Mouse (Mus musculus): Measurements from ENCODE around the gene Uhrf1bp1l. TPM values are rescaled to one million over a fixed set of nuclear protein-coding genes. Genes with fewer than 3 reads are reported as not detected.

Gene Uhrf1bp1l
- polyA plus RNA-seq, 1 experiment = 12.3 TPM

DNA sequence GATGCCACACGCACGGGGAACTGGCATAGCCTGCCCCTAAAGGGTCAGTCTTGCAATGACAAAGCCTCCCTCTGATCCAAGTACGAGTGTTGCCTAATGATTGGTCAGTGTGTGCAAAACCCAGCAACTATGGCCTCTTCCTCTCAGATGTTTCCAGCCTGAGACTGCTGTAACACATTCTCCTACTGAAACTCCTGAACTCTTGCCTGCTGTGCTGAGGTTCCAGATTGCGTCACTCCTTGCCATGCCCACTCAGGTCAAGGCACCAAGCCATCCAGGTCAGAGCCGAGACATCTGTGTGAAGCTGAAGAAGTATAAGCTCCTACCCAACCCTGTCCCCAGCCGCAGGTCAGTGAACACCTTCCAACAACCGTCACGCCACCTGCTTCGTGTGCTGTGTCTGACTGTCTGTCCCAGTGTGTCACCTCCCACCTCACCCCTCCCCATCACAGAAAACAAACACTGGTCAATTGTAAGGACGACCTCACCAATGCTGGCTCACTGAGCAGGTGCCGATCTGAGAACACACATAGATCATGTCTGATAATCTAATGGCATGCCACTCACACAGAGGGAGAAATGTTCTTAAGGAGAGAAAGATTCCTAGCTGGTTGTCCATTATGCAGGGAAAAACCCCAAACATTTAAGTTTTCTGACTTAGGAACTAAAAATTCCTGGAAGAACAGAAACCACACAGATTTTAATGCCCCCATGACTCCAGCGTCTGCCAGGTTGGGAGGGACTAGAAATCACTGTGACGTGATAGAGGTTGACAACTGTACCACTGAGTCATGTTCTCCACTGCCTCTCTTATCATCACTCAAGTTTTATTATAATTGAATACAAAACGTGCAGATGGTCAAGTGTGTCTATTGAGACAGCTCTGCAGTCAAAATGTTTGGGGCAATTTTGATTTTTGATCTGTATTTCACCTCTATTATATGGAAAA is 22.3 kb upstream of the Uhrf1bp1l start:
- TF ChIP-seq GATA1 (IDR thresholded peaks at IDR 0.05; ENCODE audit: borderline replicate concordance, low read length) (no peak), FLI1 (IDR thresholded peaks at IDR 0.05; ENCODE audit: low read length) (no peak)
- Histone ChIP-seq H3K36me3 (replicated peaks; ENCODE audit: low read length) (peaks cover 84% of the 10 kb centered on the region), H3K4me3 (replicated peaks) (no peak overlapping the region)

GRCm38 (mm10) chr10:89730386-89730785 is 14.4 kb upstream of the Uhrf1bp1l start:
- Histone ChIP-seq H3K27me3 (replicated peaks) (no peaks in the 10 kb centered on the region), H3K36me3 (replicated peaks; ENCODE audit: low read length) (peaks cover 42% of the 10 kb centered on the region), H3K9me3 (no peaks in the 10 kb centered on the region), H3K4me3 (replicated peaks) (peak overlapping the region; percentile 71), H3K4me1 (peaks cover 28% of the 10 kb centered on the region)
- TF ChIP-seq GATA1 (IDR thresholded peaks at IDR 0.05; ENCODE audit: borderline replicate concordance, low read length) (no peak), FLI1 (IDR thresholded peaks at IDR 0.05; ENCODE audit: low read length) (no peak)

More for the DNA sequence above, 22.3 kb upstream of the Uhrf1bp1l start:
- H3K4me1 ChIP-seq = peaks cover 4% of the 10 kb centered on the region; the same call in 1 of the 2 replicates
- no peaks in the 10 kb centered on the region for H3K27me3 ChIP-seq (replicated peaks)
- peaks cover 7% of the 10 kb centered on the region for H3K9me3 ChIP-seq

GRCm38 (mm10) chr10:89731341-89731740 is 13.4 kb upstream of the Uhrf1bp1l start:
- Histone ChIP-seq H3K27me3 (replicated peaks) (no peaks in the 10 kb centered on the region), H3K4me3 (replicated peaks) (peak overlapping the region; percentile 93), H3K36me3 (replicated peaks; ENCODE audit: low read length) (peaks cover 32% of the 10 kb centered on the region), H3K9me3 (no peaks in the 10 kb centered on the region), H3K4me1 (peaks cover 30% of the 10 kb centered on the region)
- TF ChIP-seq FLI1 (IDR thresholded peaks at IDR 0.05; ENCODE audit: low read length) = no peak
- no peak for TF ChIP-seq GATA1 (IDR thresholded peaks at IDR 0.05; ENCODE audit: borderline replicate concordance, low read length)

- H3K27me3 ChIP-seq (replicated peaks) = no peaks in the 10 kb centered on the region
- H3K4me1 ChIP-seq = peaks cover 38% of the 10 kb centered on the region
- H3K4me3 ChIP-seq (replicated peaks) = peak within 1 kb of the TSS; percentile 93
- TF ChIP-seq GATA1 (IDR thresholded peaks at IDR 0.05; ENCODE audit: borderline replicate concordance, low read length) (no peak), FLI1 (IDR thresholded peaks at IDR 0.05; ENCODE audit: low read length) (peak; percentile 87)
- H3K9me3 ChIP-seq = no peaks in the 10 kb centered on the region
- peaks cover 24% of the 10 kb centered on the region for H3K36me3 ChIP-seq (replicated peaks; ENCODE audit: low read length)
These were observed 12.6 kb upstream of the Uhrf1bp1l start, which contains the start of gene Actr6 for GRCm38 (mm10) chr10:89732001-89732794. Actr6 (minus strand) TSS chr10:89732295.

DNA sequence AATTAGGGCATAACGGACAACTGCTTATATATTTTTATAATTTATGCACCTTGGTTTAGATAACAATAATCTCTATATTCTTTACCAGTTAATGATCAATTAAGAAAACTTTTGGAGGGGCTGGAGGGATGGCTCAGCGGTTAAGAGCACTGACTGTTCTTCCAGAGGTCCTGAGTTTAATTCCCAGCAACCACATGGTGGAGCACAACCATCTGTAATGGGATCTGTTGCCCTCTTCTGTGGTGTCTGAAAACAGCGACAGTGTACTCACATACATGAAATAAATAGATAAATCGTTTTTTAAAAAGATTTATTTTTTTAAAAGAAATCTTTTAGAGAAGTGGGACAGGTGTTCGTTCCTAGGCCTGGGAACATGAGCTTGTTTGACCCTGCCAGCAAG is 7.7 kb upstream of the Uhrf1bp1l start:
- H3K36me3 ChIP-seq (replicated peaks; ENCODE audit: low read length) = no peaks in the 10 kb centered on the region
- H3K9me3 ChIP-seq = no peaks in the 10 kb centered on the region
- no peak for TF ChIP-seq FLI1 (IDR thresholded peaks at IDR 0.05; ENCODE audit: low read length)
- TF ChIP-seq GATA1 (IDR thresholded peaks at IDR 0.05; ENCODE audit: borderline replicate concordance, low read length) = no peak

DNA sequence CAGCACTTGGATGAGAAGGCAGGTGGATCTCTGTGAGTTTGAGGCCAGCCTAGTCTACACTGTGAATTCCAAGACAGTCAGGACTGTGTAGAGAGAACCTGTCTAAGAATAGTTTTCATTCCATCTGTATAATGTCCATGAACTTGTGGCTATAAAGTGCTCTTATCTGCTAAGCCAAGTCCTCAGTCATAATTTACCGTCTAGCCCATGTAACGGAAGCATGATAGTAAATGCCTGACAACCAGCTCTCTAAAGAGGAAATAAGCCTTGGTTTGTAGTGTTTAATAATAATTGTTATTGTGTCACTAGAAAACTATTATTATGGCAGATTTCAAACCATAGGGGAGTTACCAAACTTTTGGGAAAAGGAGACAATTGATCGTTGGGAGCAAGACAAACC is 6.9 kb upstream of the Uhrf1bp1l start:
- no peak for TF ChIP-seq GATA1 (IDR thresholded peaks at IDR 0.05; ENCODE audit: borderline replicate concordance, low read length)
- H3K4me3 ChIP-seq (replicated peaks) = no peak overlapping the region
- H3K4me1 ChIP-seq = peaks cover 57% of the 10 kb centered on the region
- H3K27me3 ChIP-seq (replicated peaks) = no peaks in the 10 kb centered on the region
- peaks cover 2% of the 10 kb centered on the region for H3K36me3 ChIP-seq (replicated peaks; ENCODE audit: low read length)
- no peaks in the 10 kb centered on the region for H3K9me3 ChIP-seq

More for the DNA sequence above, 7.7 kb upstream of the Uhrf1bp1l start:
- Histone ChIP-seq H3K27me3 (replicated peaks) (no peaks in the 10 kb centered on the region), H3K4me1 (peaks cover 58% of the 10 kb centered on the region), H3K4me3 (replicated peaks) (no peak overlapping the region)

DNA sequence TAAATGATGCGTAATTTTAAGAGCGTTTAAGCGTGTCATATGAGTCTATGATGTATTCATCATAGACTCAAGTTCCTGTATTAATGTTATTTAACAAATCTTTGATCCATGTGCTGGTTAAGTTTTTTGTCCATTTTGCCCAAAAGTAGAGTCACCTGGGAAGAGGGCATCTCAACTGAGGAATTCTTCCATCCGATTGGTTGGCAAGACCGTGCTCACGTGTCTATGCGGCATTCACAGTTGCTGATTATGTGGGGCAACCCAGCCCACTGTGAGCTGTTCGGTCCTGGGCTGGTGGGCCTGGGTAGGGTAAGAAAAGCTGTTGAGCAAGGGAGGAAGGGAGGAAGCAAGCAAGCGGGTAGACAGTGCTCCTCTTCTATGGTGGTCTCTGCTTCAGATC is 6.4 kb upstream of the Uhrf1bp1l start:
- no peaks in the 10 kb centered on the region for H3K27me3 ChIP-seq (replicated peaks)
- H3K4me1 ChIP-seq = peaks cover 62% of the 10 kb centered on the region
- H3K36me3 ChIP-seq (replicated peaks; ENCODE audit: low read length) = peaks cover 4% of the 10 kb centered on the region
- TF ChIP-seq GATA1 (IDR thresholded peaks at IDR 0.05; ENCODE audit: borderline replicate concordance, low read length) = no peak
- TF ChIP-seq FLI1 (IDR thresholded peaks at IDR 0.05; ENCODE audit: low read length) = no peak
- no peaks in the 10 kb centered on the region for H3K9me3 ChIP-seq
- H3K4me3 ChIP-seq (replicated peaks) = peak overlapping the region; percentile 42

DNA sequence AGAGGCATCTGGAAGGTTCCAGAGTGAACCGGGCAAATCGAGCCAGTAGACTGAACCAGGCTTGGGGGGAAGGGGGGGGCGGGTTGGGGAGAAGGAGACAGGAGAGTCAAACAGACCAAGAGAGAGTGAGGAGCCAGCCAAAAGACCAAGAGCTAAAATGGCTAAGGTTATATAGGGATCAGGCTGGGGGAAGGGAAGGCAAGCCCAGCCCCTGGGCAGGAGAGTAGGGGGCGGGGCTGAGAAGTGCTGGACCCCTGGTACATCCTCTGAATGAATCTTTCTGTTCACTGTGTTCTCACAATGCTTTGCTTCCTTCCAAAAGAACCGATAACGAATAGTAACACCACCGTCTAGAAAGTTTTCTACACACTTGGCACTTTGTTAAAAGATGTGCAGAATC is 5.1 kb upstream of the Uhrf1bp1l start:
- Histone ChIP-seq H3K4me3 (replicated peaks) (no peak overlapping the region), H3K27me3 (replicated peaks) (no peaks in the 10 kb centered on the region), H3K9me3 (no peaks in the 10 kb centered on the region), H3K36me3 (replicated peaks; ENCODE audit: low read length) (peaks cover 4% of the 10 kb centered on the region), H3K4me1 (peaks cover 73% of the 10 kb centered on the region)
- TF ChIP-seq GATA1 (IDR thresholded peaks at IDR 0.05; ENCODE audit: borderline replicate concordance, low read length) (no peak), FLI1 (IDR thresholded peaks at IDR 0.05; ENCODE audit: low read length) (no peak)

GRCm38 (mm10) chr10:89740995-89741394 is 3.8 kb upstream of the Uhrf1bp1l start:
- Histone ChIP-seq H3K27me3 (replicated peaks) (no peaks in the 10 kb centered on the region), H3K36me3 (replicated peaks; ENCODE audit: low read length) (peaks cover 4% of the 10 kb centered on the region), H3K9me3 (no peaks in the 10 kb centered on the region), H3K4me1 (peaks cover 73% of the 10 kb centered on the region), H3K4me3 (replicated peaks) (peak overlapping the region; percentile 74)
- no peak for TF ChIP-seq FLI1 (IDR thresholded peaks at IDR 0.05; ENCODE audit: low read length)
- no peak for TF ChIP-seq GATA1 (IDR thresholded peaks at IDR 0.05; ENCODE audit: borderline replicate concordance, low read length)
